Mouse (Mus musculus): ENCODE data around the gene Alpl.

Gene Alpl

DNA sequence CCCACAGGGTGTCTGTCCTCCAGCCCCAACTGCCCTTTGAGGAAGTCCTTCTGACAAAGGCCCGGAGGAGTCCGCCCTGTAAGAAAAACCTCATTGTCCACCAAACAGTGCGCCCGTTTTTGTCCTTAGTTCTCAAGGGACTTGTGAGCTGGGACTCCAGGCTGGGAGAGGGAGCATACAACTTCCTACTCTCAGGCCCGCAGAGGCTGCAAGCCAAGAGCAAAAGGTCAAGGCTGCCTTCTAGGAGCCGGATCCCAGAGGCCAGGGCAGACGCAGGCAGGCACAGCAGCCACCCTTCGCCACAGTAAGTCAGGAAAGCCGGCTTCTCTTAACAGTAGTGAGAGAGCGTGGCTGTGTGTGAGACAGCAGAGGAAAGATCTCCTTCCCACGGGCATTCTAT, 4.1 kb upstream of the Alpl start:
- no peak for ATAC-seq (ENCODE audit: low TSS enrichment)

DNA sequence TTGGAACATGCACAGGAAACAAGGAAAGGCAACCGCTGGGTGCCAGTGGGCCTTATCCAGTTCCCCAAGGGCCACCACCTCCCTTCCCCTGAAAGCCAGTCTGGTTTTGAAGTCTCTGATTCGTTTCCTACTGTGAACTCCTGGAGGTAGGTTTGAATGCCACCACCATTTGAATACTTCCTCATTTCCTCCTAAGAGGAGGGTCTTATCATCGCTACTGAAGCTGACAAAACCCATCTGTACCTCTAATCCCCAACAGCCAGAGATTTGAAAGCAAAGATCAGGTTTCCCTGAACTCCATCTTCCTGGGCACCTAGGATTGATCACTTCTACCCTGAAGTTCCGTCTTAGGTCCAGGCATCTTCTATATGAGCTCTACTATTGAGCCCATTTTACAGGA, 854 bp upstream of the Alpl start:
- ATAC-seq (ENCODE audit: low TSS enrichment): no peak

DNA sequence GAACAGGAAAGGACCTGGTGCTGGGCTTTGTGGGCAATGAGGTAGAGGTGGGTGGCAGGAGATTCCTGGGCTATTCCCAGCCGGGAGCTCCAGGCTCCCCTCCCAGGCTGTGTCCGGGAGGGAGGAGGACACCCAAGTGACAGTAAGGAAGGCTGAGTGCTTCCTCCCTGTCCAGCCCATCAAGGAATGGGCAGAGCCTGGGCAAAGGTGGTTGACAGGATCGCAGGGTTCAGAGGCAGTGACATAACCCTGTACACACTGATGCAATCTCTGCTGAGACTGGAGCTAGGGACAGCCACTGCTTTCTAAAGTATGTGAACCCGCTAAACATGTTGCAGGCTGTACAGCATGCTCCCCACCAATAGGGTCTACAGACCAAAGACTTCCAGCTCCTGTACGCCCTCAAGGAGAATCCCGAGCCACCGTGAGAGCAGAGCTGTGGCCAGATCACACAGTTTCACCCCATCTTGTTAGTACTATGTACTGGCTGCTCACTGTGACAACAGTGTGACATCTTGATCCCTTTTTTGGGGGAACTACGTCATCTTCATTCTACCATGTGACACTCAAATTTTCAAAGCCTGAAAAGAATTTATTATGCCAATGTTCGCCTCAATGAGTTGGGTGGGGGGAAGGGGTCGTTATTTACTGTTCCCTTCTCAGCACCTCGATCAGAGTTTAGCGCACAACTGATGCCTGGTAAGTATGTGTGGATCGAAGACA, 1.8 kb downstream of the Alpl start:
- ATAC-seq (ENCODE audit: low TSS enrichment): no peak

DNA sequence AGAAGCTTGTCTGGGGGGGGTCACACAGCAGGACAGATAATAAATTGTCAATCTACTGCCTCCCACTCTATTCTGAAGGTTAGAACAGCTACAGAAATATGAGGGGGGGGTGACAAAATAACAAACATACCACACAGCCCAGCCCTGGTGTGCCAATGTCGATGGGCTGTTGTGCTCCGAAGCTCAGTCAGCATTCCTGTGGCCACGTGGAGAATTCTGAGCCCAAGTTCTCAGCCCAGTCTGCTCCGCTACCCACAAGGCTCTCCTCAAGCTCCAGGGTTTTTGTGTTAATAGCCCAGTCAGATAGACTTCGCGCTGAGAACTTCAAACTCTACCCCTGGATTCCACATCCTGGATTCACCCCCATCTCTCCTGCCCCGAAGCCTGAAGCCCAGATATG, 2.6 kb downstream of the Alpl start:
- no peak for ATAC-seq (ENCODE audit: low TSS enrichment)

DNA sequence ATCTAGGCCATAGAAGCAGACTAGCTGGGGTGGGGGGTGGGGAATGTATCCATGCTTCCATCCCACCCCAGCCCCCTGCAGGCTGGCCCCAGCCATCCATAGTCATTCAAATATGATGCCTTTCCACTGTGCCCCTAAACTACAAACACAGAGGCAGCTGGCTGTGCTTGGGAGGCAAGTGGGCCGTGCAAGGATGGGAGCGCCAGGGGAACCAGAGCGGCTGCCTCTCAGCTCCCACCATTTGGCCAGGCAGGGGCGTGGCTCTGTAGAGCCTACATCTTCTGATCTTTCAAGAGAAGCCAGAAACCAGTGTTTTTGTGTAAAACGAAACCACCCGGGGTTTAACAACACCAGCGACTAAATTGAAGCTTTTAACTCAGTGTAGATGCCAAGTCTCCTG, 4.7 kb downstream of the Alpl start:
- no peak for ATAC-seq (ENCODE audit: low TSS enrichment)

DNA sequence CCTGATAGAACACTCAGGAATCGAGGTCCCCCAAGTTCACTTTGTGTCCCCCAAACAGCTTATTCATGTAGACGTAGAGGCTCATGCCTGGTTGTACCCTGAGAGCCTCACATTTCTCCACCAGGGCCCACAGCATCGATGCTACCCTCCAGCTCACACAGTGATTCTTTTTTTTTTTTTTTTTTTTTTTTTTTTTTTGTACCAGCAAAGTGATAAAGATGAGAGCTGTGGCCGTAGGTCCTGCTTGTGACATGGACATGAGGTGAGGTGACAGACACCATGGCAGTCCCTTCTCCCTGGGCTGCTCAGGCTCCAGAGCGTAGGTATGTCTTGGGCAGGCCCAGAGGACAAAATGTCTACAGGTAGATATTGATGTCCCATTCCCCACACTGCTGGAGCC, 5.2 kb downstream of the Alpl start:
- no peak for ATAC-seq (ENCODE audit: low TSS enrichment)

DNA sequence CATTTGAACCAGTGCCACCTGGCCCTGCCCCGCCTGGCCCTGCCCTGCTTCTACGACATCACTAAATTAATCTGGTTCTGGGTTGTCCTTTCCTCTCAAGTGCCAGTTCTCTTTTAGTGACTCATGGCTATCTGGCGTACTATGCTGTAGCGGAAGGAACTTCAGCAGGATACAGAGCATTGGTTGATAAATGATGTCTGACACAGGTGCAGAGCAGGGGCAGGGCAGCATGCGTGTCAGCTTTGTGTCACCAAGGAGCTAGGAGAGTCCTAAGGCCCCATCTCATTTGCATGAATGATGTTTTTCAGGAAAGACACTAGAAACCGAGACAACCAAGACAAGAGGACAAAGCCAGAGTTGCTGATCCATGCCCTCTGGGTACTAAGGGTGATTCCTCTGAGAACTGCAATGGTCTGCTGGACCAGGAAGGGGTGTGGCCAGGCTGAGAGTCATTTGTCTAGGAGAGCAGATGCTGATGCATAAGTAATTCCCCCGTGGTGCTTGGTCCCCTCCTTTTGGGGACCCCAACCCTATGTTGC, 7.6 kb downstream of the Alpl start:
- ATAC-seq (ENCODE audit: low TSS enrichment): no peak

DNA sequence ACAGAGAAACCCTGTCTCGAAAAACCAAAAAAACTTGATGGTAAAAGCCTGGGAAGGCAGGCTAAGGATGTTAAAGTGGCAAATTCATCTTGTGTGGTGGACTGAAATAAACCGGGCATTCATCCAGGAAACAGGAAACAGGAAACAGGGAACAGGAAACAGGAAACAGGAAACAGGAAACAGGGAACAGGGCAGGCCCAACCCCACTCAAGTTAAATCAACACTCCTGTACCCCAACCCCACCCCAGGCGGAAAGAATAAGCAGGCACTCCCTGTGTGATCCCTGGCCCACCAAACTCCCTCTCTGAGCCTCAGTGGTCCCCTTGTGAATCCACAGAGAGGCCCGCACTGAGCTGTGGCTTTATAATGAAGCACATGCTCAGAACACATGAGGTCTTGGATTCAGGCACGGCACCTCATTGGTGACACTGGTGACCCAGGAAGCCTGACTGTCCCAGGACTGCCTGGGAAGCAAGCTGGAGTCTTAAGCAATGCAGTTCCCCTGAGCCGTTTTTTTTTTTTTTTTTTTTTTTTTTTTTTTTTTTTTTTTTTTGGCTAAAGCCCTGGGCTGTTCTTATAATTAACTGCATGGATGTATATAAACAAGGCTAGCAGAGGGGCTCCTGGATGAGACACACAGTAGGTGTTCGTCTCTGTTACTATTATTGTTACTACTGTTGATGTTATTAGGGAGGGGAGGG, 8.4 kb downstream of the Alpl start:
- ATAC-seq (ENCODE audit: low TSS enrichment): no peak

DNA sequence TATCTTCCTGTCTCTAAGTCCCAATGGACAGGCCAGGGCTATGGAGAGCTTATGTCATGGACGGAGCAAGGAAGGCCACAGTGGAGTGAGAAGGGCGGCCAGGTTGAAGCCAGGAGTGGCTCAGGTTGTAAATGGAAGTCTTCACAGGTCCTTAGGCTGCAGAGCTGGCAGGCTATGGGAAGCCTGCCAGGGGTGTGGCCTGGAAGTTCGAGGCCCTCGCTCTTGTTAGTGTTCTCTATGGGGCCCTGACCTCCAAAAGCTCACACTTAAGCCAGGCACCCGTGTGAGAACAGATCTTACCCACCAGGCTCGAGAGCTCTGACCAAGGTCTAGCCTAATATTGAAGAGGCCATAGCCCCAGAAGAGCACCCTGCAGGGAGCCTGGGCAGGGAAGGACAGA, 9.7 kb downstream of the Alpl start:
- ATAC-seq (ENCODE audit: low TSS enrichment): no peak

DNA sequence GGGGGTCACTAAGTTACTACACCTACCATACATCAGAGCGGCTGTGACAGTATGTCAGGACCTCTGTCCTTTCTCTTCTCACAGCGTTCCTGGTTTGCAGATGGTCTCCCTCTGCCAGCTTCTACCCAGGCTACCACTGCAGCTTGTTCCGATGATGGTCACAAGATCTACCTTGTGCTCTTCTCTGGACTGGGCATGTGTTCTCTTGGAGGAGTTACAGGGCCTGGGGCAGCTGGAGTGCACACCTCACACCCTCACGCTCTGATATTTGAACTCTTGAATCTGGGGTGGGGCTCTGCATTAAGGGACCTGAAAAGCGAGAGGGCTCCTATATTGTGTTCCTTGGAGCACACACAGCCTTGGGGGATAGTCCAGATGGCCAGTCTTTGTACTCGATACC, 10.9 kb downstream of the Alpl start:
- no peak for ATAC-seq (ENCODE audit: low TSS enrichment)

DNA sequence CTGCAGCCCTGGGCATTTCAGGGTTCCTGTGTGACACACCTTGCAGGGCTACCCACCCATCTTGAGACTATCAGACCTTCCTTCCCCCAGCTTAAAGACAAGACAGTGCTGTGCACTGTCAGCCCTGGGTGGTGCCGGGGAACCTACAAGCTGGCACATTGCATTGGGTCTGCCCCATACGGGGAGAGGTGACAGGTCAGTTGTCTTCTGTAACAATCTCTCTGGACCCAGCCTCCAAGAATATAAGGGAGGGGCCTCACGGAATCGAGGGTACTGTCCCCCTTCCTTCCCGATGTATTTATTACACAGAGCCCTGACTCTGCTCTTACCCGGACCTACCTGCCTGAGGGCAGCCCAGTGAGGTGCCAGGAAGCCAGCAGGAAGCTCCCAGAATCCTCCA, 11.4 kb downstream of the Alpl start:
- no peak for ATAC-seq (ENCODE audit: low TSS enrichment)

DNA sequence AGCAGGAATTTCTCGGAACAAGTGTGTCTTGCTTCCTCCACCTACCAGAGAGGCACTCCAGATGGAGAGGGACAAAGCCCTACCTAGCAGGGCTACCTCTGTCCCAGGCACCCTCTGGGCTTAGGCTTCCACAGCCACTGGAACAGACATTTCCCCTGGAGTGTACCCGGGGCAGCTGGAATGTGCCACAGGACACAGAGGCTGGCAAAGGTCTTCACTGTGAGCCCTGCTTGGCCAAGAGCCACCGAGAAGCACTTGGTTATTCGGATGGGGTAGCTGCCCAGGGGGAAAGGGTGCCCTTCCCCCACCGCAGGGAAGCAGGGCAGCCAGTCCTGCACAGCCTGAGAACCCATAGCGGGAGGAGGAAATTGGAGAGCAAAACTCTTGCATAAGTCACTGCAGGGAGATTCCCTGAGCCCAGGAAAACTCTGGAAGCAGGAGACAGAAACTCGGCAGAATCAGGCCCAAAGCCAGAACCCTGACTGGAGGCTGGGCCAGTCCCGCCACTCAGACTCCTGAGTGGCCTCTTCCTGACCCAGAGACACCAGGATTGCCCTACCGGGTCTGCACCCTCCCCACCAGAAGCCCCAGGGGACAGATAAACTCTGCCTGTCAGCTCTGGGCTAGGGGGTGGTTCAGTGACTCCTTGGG, 12.5 kb downstream of the Alpl start:
- peak; percentile 64; the same call in 1 of the 2 replicates for ATAC-seq (ENCODE audit: low TSS enrichment)

DNA sequence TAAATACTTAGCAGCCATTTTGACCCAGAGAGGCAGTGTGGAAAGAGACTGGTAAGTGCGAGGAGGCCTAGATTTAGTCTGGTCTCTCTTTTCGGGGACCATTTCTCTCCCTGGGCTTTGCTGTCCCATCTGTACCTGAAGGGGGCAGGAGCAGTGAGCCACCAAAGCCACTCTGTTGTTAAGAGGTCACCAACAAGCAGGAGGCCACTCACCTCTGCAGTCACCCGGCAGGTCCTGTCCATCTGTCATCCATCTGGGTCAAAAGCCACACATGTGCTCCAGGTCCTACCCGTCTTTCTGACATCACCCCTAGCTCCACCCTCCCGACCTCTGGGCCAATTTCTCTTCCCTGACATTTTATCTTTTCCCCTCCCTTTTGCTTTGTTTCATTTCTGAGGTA, 14.2 kb downstream of the Alpl start:
- no peak for ATAC-seq (ENCODE audit: low TSS enrichment)

DNA sequence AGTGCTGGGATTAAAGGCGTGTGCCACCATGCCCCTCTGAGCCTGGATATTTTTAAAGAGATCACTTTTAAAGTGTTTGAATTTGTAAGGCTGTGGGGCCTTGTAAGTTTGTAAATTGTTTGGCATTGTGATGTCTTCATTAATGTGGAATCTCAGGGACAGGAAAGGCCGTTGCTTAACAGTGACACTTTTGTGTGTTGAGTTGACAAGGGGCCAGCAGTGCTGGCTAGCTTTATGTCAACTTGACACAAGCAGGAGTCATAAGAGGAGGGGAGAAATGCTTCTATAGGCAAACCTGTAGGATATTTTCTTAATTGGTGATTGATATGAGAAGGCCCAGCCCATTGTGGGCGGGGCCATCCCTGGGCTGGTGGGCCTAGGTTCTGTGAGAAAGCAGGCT, 15.2 kb downstream of the Alpl start:
- no peak for ATAC-seq (ENCODE audit: low TSS enrichment)

DNA sequence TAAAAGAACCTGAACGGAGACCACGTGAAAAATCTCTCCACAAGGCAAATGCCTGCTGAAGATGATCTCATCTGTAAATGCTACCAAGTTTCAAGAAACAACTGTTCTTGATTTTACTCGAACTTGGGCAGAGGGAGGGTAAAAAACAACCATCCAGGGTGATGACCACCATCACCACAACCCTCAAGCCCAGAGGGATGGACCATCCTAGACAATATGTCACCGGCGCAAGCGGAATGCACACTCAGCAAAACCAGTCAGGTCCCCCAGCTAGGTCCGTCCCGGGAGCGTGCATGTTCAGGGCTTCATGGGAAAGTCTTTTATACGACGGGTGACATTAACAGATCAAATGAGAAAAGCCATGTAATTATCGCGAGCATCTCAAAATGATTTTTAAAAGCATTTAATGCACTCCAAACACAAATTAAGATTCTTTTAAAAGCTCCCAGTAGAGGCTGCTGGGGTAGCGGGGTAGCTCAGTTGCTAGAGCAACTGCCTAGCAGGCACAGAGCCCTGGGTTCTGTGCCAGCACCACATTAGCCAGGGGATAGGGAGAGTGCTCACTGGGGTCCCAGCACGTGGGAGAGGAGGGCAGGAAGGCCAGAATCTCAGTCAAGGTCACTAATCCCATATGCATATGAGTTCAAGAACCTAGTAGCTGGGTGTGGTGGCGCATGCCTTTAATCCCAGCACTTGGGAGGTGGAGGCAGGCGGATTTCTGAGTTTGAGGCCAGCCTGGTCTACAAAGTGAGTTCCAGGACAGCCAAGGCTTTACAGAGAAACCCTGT, 17.6 kb downstream of the Alpl start:
- no peak for ATAC-seq (ENCODE audit: low TSS enrichment)

DNA sequence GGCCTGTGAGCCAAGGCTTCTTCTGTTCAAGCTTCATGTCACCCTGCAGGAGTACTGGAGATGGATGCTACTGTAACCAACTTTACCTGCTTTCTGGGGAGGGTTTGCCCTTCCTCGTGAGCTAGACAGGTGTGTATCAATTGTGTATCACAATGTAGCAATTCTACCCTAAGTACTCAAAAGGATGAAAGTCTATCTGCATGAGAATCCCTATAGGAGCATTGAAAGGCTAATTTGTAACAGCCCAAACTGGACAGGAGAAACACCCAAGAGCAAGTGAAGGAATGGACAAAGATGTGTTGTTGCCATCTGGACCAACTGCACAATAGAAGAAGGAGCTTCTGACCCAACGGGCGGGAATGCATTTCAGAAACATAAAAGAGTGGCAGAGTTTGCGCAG, 18.3 kb downstream of the Alpl start:
- ATAC-seq (ENCODE audit: low TSS enrichment): no peak

DNA sequence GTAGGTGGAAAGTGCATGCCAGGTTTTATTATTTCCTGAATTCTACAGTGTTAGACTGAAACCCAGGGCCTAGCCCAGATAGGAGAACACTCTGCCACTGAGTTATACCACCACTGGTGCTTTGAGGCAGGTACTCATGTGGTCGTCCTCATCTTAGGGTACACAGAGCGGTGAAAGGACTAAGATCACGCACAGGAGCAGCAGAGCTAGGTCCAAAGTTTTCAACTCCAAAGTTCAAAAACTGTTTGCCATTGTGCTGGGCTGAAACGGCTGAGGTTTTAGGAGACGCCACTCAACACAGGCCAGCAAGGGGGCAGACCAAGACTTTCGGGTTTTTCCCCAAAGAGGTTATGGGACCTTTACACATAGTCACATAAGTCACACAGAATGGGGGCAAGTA, 21.7 kb downstream of the Alpl start:
- no peak for ATAC-seq (ENCODE audit: low TSS enrichment)

DNA sequence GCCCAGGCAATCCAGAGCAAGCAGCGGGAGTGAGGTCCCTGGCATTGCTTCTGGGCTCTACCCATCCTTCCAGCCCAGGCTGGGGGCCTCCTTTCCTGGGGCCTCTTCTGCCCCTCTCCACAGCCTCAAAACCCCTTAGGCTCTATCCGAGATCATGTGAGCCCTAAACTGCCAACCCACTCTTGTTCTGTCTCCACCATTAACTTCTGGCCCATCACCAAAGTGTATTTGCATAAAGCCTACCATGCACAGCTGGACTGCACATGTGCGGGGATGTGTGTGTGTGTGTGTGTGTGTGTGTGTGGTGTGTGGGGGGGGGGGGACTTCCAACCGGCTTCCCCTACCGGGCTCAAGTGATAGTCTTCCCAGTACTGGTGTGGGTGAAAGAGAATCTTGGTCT, 22.2 kb downstream of the Alpl start:
- no peak for ATAC-seq (ENCODE audit: low TSS enrichment)

DNA sequence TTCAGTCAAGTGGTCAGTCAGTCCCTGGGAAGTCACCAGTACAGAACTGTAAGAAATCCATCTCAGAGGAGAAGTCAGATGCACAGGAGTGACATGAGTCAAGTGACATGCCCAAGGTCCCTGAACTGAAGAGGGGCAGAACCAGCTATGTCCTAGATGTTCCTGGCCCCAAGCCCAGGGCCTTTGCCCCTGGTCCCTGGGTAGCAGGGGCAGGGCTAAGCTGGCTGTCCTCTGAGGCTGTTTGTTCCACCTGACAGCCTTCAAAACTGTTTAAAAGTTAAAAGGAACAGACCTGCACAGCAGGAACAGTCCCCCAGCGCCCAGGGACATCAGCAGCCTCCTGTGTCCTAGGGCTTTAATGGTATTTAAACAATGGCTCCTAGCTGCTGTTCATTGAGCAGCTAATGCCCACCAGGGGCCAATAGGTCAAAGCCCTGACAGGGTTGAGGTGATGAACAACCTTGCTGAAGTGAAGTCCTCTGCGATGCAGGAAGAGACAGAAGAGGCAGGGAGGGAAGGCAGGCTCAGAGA, 22.8 kb downstream of the Alpl start:
- no peak for ATAC-seq (ENCODE audit: low TSS enrichment)

DNA sequence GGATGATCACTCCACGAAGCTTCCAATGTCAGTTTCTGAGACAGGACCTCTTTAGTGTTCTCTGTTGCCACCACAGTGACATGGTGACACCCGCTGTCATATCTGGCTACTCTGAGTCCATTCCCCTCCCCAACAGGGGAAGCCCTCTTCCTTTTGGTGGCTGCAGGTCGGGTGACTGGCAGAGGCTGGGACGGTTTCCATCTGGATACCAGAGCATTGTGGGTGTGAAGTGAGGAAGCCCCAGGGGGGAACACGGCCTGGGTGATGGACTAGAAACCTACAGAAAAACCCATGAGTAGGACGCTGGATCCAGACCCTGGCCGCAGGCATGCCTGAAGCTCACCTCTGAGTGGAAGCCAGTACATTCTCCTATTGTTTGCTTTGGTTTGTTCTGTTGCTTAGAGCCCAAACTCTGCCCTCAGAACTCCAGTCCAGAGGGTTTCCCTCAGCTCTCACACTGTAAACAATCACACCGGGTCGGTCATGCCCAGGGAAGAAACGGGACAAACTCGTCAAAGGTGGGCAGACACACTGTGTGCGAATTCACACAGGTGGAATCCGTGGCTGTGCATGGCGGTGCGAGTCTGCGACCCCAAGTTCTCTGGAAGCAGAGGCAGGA, 23.6 kb downstream of the Alpl start:
- no peak for ATAC-seq (ENCODE audit: low TSS enrichment)

DNA sequence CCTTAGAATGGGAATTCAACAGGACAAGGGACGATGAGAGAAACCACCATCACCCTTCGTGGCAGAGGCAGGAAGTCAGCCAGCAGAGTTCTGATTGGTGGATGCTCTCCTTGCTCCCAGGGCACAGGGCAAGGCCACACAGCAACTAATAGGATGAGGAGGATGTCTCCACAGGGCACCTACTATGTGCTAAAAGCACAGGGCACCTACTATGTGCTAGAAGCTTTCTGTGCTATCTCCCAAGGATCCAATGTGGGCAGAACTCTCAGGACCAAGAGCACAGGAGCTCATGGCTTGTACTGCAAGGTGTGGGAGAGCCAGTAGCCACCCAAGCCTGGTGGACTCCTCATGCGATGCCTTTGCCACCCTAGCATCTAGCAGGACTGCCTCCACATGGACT, 24.4 kb downstream of the Alpl start:
- ATAC-seq (ENCODE audit: low TSS enrichment): no peak

Data from frontal cortex, adult (tissue).